Mouse (Mus musculus): ENCODE measurements around the gene Sgk1. TPM values are rescaled to one million over a fixed set of nuclear protein-coding genes. Genes with fewer than 3 reads are reported as not detected.

Sgk1 gene
- total and polyA plus RNA-seq, 3 experiments = 0.76 to 16.0 (median 4.3) TPM

DNA sequence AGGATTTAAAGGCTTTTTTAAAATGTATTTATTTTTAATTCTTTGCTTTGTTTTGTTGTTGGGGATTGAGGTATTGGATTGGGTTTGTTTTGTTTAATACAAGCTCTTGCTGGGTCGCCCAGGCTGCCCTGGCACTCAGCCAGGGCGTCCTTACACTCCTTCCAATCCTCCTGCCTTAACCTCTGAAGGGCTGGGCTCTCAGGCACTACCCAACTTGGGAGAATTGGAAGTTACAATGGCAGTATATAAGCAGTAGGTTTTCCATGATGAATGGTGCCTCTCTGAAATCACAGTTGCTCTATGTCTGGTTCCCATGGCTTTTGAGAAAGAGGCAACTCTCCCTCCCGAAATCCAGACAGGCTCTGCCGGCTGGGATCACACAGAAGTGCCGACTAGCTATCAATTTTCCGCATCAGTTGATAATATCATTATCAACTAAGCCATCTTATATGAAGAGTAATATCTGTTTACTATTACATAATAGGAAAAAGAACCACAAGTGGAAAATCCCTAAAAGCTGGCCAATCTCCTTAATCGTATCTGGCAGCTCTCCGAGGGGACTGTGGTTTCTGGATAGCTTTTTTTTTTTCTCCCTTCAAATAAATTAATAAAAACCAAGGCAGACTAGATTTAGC is 40.8 kb downstream of the Sgk1 start:
- in situ Hi-C loops (cut with MboI; ENCODE audit: low pct_ligation_motif_present, low pct_unique_long_range_greater_than_20kb, low sequenced_read_pairs) = no loop called here
- no peak overlapping the region for H3K4me2 ChIP-seq (ENCODE audit: insufficient read depth, low read depth, poor library complexity, severe bottlenecking)

DNA sequence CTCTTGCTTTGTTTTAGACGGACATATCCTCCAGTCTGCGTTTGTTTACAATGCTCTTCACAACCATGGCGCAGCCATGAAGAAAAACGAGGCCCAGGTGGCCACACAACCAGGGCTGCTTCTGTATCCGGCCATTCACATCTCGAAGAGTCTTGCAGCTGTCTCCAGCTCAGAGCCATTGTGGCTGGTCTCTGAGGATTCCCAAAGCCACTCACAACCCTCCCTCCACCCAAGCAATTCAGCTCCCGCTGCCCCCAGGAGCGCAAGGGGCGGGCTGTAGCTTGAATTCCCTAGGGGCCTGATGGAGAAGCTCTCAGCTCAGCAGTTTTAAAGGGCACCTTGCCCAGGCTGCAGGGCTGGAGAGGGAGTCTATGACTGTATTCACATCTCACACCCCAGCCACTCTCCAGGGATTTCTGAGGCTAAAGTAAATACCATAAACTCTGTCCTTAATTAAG is 41.5 kb downstream of the Sgk1 start:
- TF ChIP-seq TCF12 (IDR thresholded peaks at IDR 0.05; ENCODE audit: low read depth, low read length) (no peak), ZKSCAN1 (IDR thresholded peaks at IDR 0.05; ENCODE audit: borderline replicate concordance, low read depth, low read length) (no peak), CHD2 (IDR thresholded peaks at IDR 0.05; ENCODE audit: low read length) (no peak), EP300 (IDR thresholded peaks at IDR 0.05; ENCODE audit: low read length) (no peak), USF2 (conservative IDR thresholded peaks at IDR 0.05; ENCODE audit: low read depth, low read length) (no peak), HCFC1 (IDR thresholded peaks at IDR 0.05; ENCODE audit: low read depth, low read length) (no peak), CHD1 (IDR thresholded peaks at IDR 0.05; ENCODE audit: low read depth, low read length) (no peak), GABPA (IDR thresholded peaks at IDR 0.05; ENCODE audit: insufficient replicate concordance, low read depth, low read length) (no peak), MAZ (IDR thresholded peaks at IDR 0.05; ENCODE audit: low read depth, low read length) (no peak), UBTF (IDR thresholded peaks at IDR 0.05; ENCODE audit: low read depth, low read length) (no peak), SMC3 (IDR thresholded peaks at IDR 0.05; ENCODE audit: low read depth, low read length) (no peak), CTCF (conservative IDR thresholded peaks at IDR 0.05 in 1 of 2, IDR thresholded peaks at IDR 0.05 in 1 of 2; ENCODE audit: low read depth in 2 of 2, low read length in 2 of 2) (no peak), ELF1 (IDR thresholded peaks at IDR 0.05; ENCODE audit: low read depth, low read length) (no peak), POLR2A (IDR thresholded peaks at IDR 0.05; ENCODE audit: low read depth, low read length) (no peak), NRF1 (IDR thresholded peaks at IDR 0.05; ENCODE audit: low read depth, low read length) (no peak), IRF4 (IDR thresholded peaks at IDR 0.05; ENCODE audit: low read depth, low read length) (no peak), SIN3A (IDR thresholded peaks at IDR 0.05; ENCODE audit: low read length) (no peak)
- no peak for DNase-seq (ENCODE audit: extremely low read depth)
- Histone ChIP-seq H3K79me2 (replicated peaks; ENCODE audit: control insufficient read depth, extremely low read depth, insufficient read depth, poor library complexity, severe bottlenecking) (no peaks in the 10 kb centered on the region), H3K4me3 (replicated peaks in 1 of 3; ENCODE audit: low read depth in 2 of 3, low read length in 2 of 3, poor library complexity in 1 of 3) (no peak overlapping the region), H3K9ac (ENCODE audit: insufficient read depth, low read depth) (no peak overlapping the region), H3K27me3 (replicated peaks) (no peaks in the 10 kb centered on the region), H3K4me1 (ENCODE audit: control insufficient read depth in 1 of 2, insufficient read depth in 2 of 2) (peaks cover 2 to 8% of the 10 kb centered on the region in 2 experiments; a peak in 2 of 4 replicates), H3K36me3 (replicated peaks in 1 of 2; ENCODE audit: control insufficient read depth in 1 of 2, insufficient read depth in 1 of 2, low read length in 1 of 2) (no peaks in the 10 kb centered on the region), H3K4me2 (ENCODE audit: insufficient read depth, low read depth, poor library complexity, severe bottlenecking) (no peak overlapping the region), H3K27ac (ENCODE audit: insufficient read depth, low read depth) (no peak overlapping the region), H3K9me3 (replicated peaks; ENCODE audit: low read length) (no peaks in the 10 kb centered on the region)
- in situ Hi-C loops (cut with MboI; ENCODE audit: low pct_ligation_motif_present, low pct_unique_long_range_greater_than_20kb, low sequenced_read_pairs) (no loop called here), dilution Hi-C loops (cut with MboI; ENCODE audit: extremely low pct_ligation_motif_present, extremely low pct_unique_long_range_greater_than_20kb, low sequenced_read_pairs) (no loop called here)

More for the DNA sequence above, 40.8 kb downstream of the Sgk1 start:
- H3K36me3 ChIP-seq (replicated peaks in 1 of 2; ENCODE audit: control insufficient read depth in 1 of 2, insufficient read depth in 1 of 2, low read length in 1 of 2) = no peaks in the 10 kb centered on the region
- peaks cover 2 to 8% of the 10 kb centered on the region in 2 experiments; a peak in 2 of 4 replicates for H3K4me1 ChIP-seq (ENCODE audit: control insufficient read depth in 1 of 2, insufficient read depth in 2 of 2)
- TF ChIP-seq CHD1 (IDR thresholded peaks at IDR 0.05; ENCODE audit: low read depth, low read length) (no peak), IRF4 (IDR thresholded peaks at IDR 0.05; ENCODE audit: low read depth, low read length) (no peak), NELFE (IDR thresholded peaks at IDR 0.05; ENCODE audit: low read depth, low read length) (no peak), JUND (conservative IDR thresholded peaks at IDR 0.05; ENCODE audit: low read depth, low read length) (no peak), EP300 (IDR thresholded peaks at IDR 0.05; ENCODE audit: low read length) (no peak), RCOR1 (conservative IDR thresholded peaks at IDR 0.05; ENCODE audit: low read depth, low read length) (no peak), ELF1 (IDR thresholded peaks at IDR 0.05; ENCODE audit: low read depth, low read length) (no peak), BHLHE40 (IDR thresholded peaks at IDR 0.05; ENCODE audit: low read depth, low read length) (no peak), POLR2A (IDR thresholded peaks at IDR 0.05; ENCODE audit: low read depth, low read length) (no peak), MYC (IDR thresholded peaks at IDR 0.05; ENCODE audit: low read depth, low read length) (no peak)
- H3K9me3 ChIP-seq (replicated peaks; ENCODE audit: low read length) = no peaks in the 10 kb centered on the region
- no peaks in the 10 kb centered on the region for H3K79me2 ChIP-seq (replicated peaks; ENCODE audit: control insufficient read depth, extremely low read depth, insufficient read depth, poor library complexity, severe bottlenecking)
- no peak overlapping the region for H3K9ac ChIP-seq (ENCODE audit: insufficient read depth, low read depth)
- no peak overlapping the region for H3K4me3 ChIP-seq (replicated peaks in 1 of 3; ENCODE audit: low read depth in 2 of 3, low read length in 2 of 3, poor library complexity in 1 of 3)
- no peaks in the 10 kb centered on the region for H3K27me3 ChIP-seq (replicated peaks)
- dilution Hi-C loops (cut with MboI; ENCODE audit: extremely low pct_ligation_motif_present, extremely low pct_unique_long_range_greater_than_20kb, low sequenced_read_pairs) = no loop called here
- H3K27ac ChIP-seq (ENCODE audit: insufficient read depth, low read depth) = no peak overlapping the region
- no peak for DNase-seq (ENCODE audit: extremely low read depth)

All from CH12.LX (cell line).